Mouse (Mus musculus) liver, embryonic 11.5 days (tissue): Measurements from ENCODE around the gene St8sia6. TPM values are rescaled to one million over a fixed set of nuclear protein-coding genes. Genes with fewer than 3 reads are reported as not detected.

Source experiments
- ATAC-seq: fragments of 200-750 bp; cut with Nextera tagmentation; replicated peaks from 2 replicates; pipeline ENCODE4 v1.8.0; 2017; ENCODE audit warnings: moderate number of reproducible peaks, mild to moderate bottlenecking, moderate TSS enrichment, moderate library complexity; ENCODE audit not compliant: low FRiP score
- DNase-seq: peaks from one replicate; pipeline ENCODE4 v3.0.0-alpha.2; 2017; ENCODE audit warnings: low spot score
- H3K27ac ChIP-seq: fragments of 300-500 bp; sonication (generic); 2 replicates; pipeline ENCODE4 v1.5.1; 2014; ENCODE audit warnings: mild to moderate bottlenecking, low read depth, low read length, control low read depth
- H3K27me3 ChIP-seq: fragments of 300-500 bp; sonication (generic); replicated peaks from 2 replicates; pipeline ENCODE4 v1.6.1; 2014; ENCODE audit warnings: low read length, mixed read lengths; ENCODE audit not compliant: control insufficient read depth, insufficient read depth
- H3K36me3 ChIP-seq: fragments of 300-500 bp; sonication (generic); 2 replicates; pipeline ENCODE4 v1.6.1; 2014; ENCODE audit warnings: mild to moderate bottlenecking, low read length, moderate library complexity, mixed read lengths; ENCODE audit not compliant: control insufficient read depth, insufficient read depth
- H3K4me1 ChIP-seq: fragments of 300-500 bp; sonication (generic); replicated peaks from 2 replicates; pipeline ENCODE4 v1.6.1; 2014; ENCODE audit warnings: low read length, mixed read lengths; ENCODE audit not compliant: control insufficient read depth, insufficient read depth
- H3K4me2 ChIP-seq: fragments of 300-500 bp; sonication (generic); 2 replicates; pipeline ENCODE4 v1.6.1; 2014; ENCODE audit warnings: mild to moderate bottlenecking, control low read depth, moderate library complexity
- H3K4me3 ChIP-seq: fragments of 300-500 bp; sonication (generic); 2 replicates; pipeline ENCODE4 v1.5.1; 2014; ENCODE audit warnings: low read depth, low read length, control low read depth
- H3K9ac ChIP-seq: fragments of 300-500 bp; sonication (generic); 2 replicates; pipeline ENCODE4 v1.6.1; 2014; ENCODE audit warnings: low read depth, low read length, control low read depth
- H3K9me3 ChIP-seq: fragments of 300-500 bp; sonication (generic); 2 replicates; pipeline ENCODE4 v1.6.1; 2016; ENCODE audit warnings: low read length, inconsistent platforms, mixed read lengths; ENCODE audit not compliant: control insufficient read depth
- WGBS: fragments of 180-500 bp; shearing (Covaris S2); extraction: QIAGEN DNeasy Blood & Tissue Kit; methylation state at CpG from one replicate; pipeline ENCODE4 v1.1.7; 2014; 5-methylcytosine and 5-hydroxymethylcytosine counted together
- polyA plus RNA-seq: library from polyadenylated mRNA; unstranded; fragments of >200 nt; fragmentation: Nextera tagmentation; extraction: Ambion mirVana; gene quantifications from 2 replicates; pipeline ENCODE4 v1.2.1, GENCODE M21; 2014

The St8sia6 gene
- polyA plus RNA-seq, 1 experiment from 2014 or later = 0.07 TPM

DNA sequence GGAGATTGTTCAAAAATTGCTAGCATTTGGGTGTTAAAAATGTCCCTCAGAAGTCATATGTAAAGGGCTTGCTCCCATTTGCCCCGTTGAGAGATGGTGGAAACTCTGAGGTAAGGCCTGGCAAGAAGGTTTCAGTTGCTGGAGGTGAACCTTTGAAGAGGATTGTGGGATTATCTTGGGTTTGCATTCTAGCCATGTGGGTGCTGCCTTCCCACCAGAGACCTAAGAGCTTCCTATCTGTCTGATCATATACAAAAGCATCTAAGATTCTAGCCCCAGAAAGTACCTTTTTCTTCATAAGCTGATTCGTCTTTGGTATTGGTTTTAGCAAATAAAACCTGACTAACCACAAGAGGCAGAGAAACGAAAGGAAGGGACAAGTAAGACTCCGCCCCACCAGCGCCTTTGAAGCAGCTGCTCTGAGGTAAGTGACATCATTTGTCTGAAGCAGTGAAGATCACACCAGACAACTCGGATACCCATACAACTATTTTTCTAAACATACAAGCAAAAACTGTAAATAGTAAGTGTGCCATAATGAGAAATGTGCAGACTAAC lies 75.2 kb downstream of the St8sia6 start:
- Histone ChIP-seq H3K4me3 (no peak overlapping the region), H3K9ac (no peak overlapping the region), H3K27me3 (no peaks in the 10 kb centered on the region), H3K36me3 (no peaks in the 10 kb centered on the region), H3K4me1 (no peaks in the 10 kb centered on the region), H3K9me3 (no peaks in the 10 kb centered on the region), H3K27ac (no peak overlapping the region), H3K4me2 (no peak overlapping the region)
- 74% methylated on average over 6 of the region's 6 CpGs for WGBS
- no peak for DNase-seq
- no peak for ATAC-seq

DNA sequence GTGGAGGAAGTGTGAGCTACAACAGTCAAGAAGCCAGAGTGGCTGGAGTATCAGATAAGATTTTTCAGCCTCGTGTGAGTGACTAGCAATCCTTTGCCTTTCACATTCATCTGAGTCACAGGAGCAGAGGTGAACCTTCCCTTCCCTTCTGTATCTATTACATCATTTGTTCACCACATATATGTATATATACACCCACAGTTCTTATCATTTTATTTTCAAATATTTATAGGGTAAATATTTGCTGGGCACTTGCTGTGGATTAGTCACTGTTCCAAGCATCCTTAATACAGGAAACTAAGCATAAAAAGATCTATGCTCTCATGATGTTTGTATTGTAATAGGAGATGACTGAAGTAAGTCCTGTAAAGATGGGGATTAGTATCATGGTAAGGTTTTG lies 85.1 kb downstream of the St8sia6 start:
- 15% methylated on average over 1 of the region's 1 CpGs for WGBS
- H3K4me3 ChIP-seq = no peak overlapping the region
- no peaks in the 10 kb centered on the region for H3K4me1 ChIP-seq
- no peak for ATAC-seq
- H3K9ac ChIP-seq = no peak overlapping the region
- H3K27ac ChIP-seq = no peak overlapping the region
- DNase-seq = no peak
- H3K9me3 ChIP-seq = no peaks in the 10 kb centered on the region
- no peaks in the 10 kb centered on the region for H3K36me3 ChIP-seq
- H3K27me3 ChIP-seq = no peaks in the 10 kb centered on the region
- H3K4me2 ChIP-seq = no peak overlapping the region

DNA sequence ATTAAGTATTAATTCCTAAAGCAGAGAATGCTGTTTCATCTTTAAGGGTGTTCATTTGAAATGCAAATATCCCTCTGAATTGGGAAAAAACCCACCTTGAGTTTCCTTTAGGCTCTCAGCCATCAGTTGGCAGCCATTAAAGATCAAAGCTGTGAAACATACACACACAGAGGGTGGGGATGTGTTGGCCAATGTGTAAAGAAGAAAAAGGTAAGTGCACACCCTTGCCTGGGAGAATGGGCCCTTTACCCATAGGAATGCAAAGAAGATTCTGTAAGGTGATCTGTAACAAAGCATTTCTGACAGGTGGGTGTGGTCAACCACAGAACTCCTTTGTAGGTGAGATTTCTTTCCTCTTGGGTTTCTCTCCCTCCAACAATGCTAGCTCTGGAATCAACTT lies 96.3 kb downstream of the St8sia6 start:
- DNase-seq = no peak
- no peak overlapping the region for H3K4me2 ChIP-seq
- no peaks in the 10 kb centered on the region for H3K4me1 ChIP-seq
- no peak for ATAC-seq
- no peaks in the 10 kb centered on the region for H3K9me3 ChIP-seq
- H3K27me3 ChIP-seq = no peaks in the 10 kb centered on the region
- no peak overlapping the region for H3K27ac ChIP-seq
- H3K4me3 ChIP-seq = no peak overlapping the region
- H3K9ac ChIP-seq = no peak overlapping the region
- H3K36me3 ChIP-seq = no peaks in the 10 kb centered on the region

DNA sequence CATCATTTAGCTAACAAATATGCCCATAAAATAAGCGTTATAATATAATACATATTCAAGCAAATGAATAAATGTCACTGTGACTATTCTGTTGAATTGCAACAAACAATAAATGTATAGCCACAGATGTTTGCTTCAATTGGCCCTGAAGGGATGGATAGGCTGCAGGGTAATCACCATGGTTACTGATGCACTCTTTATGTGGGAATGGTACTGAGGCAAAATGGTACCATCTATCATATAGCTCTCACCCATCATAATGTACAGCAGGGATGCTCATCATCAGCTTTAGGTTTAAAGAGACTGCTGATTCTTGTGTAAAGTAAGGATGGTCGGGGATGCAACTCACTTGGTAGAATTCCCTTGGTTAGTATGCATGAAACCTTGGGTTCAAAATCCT lies 99.4 kb downstream of the St8sia6 start:
- Histone ChIP-seq H3K27ac (no peak overlapping the region), H3K4me1 (no peaks in the 10 kb centered on the region), H3K9ac (no peak overlapping the region), H3K4me2 (no peak overlapping the region), H3K4me3 (no peak overlapping the region), H3K9me3 (no peaks in the 10 kb centered on the region), H3K36me3 (no peaks in the 10 kb centered on the region), H3K27me3 (no peaks in the 10 kb centered on the region)
- no peak for ATAC-seq
- 66% methylated on average over 2 of the region's 2 CpGs for WGBS
- DNase-seq = no peak

DNA sequence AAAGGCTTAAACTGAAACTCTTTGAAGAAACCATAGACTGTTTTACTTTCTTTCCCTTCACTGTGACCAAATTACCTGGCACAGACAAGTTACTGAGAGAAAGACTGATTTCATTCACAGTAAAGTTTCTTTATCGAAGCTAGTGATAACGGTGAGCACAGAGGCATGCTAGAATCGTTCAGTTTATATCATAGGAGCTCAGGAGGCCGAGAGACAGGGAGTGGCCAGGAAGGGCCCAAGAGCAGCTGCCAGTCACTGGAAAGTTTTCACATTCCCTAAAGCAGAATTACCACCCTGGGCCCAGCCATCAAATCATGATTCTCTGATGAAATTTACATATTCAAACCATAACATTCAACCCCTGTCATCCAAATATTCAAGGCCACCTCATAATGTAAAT lies 109.5 kb downstream of the St8sia6 start:
- Histone ChIP-seq H3K27ac (no peak overlapping the region), H3K27me3 (no peaks in the 10 kb centered on the region), H3K36me3 (no peaks in the 10 kb centered on the region), H3K9ac (no peak overlapping the region), H3K4me3 (no peak overlapping the region), H3K9me3 (no peaks in the 10 kb centered on the region), H3K4me2 (no peak overlapping the region), H3K4me1 (no peaks in the 10 kb centered on the region)
- DNase-seq (no peak), ATAC-seq (no peak)
- 59% methylated on average over 4 of the region's 4 CpGs for WGBS

DNA sequence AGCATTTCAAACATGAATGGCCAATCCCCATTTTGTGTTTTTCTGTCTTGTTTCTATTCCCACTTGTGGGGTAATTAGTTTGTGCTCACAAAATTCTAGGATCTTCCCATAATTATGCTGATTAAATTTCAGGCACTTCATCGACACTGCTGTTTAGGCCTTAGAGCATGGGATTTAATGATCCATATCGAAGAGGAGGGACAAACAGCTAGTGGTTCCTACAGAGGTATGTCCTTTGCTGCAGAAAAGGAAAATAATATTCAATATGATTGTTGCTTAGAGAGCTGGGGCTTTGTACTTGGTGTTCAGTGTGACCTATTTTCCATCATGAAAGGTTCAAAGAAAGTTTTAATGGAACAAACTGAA lies 110.7 kb downstream of the St8sia6 start:
- DNase-seq (no peak), ATAC-seq (no peak)
- H3K36me3 ChIP-seq = no peaks in the 10 kb centered on the region
- H3K27me3 ChIP-seq = no peaks in the 10 kb centered on the region
- H3K9ac ChIP-seq = no peak overlapping the region
- H3K4me2 ChIP-seq = no peak overlapping the region
- no peak overlapping the region for H3K4me3 ChIP-seq
- 85% methylated on average over 2 of the region's 2 CpGs for WGBS
- no peaks in the 10 kb centered on the region for H3K9me3 ChIP-seq
- H3K27ac ChIP-seq = no peak overlapping the region
- H3K4me1 ChIP-seq = no peaks in the 10 kb centered on the region

DNA sequence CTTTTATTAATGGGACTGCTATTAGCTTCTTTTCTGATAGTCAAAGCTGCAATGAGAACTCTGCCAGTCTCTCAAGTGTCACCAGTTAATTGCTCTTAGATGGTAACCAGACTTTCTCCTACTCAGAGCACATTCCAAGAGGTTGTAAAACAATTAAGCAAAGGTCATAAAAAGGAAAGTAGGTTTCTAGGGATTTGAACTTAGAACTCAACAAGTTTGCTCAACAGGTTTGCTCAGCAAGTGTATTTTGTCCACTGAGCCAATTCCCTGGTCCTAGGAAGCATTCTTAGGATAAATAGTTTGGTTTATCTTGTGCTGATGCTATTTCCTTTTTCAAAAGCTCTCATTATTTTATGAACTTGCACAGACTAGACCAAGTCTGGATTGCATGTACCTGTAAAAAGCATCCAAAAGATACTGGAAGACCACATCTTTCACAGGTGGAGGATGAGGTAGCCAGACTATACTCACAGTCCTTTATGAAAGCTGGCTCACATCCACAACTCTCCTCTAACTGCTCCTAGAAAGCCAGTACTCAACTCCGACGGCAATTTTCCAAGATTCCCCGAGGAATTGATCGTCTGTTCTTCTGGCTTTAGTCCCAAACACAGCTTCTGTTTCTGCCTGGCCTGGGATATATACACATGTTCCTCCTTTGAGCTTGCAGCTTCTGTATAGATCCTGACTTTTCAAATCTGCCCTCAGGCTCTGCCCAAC lies 111.2 kb downstream of the St8sia6 start:
- Histone ChIP-seq H3K4me3 (no peak overlapping the region), H3K27me3 (no peaks in the 10 kb centered on the region), H3K4me2 (no peak overlapping the region), H3K9me3 (no peaks in the 10 kb centered on the region), H3K4me1 (no peaks in the 10 kb centered on the region), H3K27ac (no peak overlapping the region), H3K36me3 (no peaks in the 10 kb centered on the region), H3K9ac (no peak overlapping the region)
- WGBS = 83% methylated on average over 4 of the region's 4 CpGs
- DNase-seq = no peak
- ATAC-seq = no peak

DNA sequence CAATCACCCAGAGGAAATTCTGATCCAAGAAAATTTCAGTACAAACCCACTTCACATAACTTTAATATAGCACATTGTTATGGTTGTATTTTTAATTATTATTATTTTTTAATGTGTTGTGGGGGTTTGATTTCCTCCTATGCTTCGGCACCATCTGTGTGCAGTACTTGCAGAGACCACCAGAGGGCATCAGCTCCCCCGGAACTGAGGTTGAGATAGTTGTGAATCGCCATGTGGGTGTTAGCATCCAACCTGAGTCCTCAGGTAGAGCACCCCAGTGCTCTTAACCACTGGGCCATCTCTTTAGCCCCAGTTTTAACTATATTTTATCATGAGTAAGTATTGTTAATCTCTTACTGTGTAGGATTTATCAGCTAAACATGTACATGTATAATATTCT lies 120.9 kb downstream of the St8sia6 start:
- H3K27me3 ChIP-seq = no peaks in the 10 kb centered on the region
- 50% methylated on average over 3 of the region's 3 CpGs for WGBS
- DNase-seq (no peak), ATAC-seq (no peak)
- no peaks in the 10 kb centered on the region for H3K36me3 ChIP-seq
- no peaks in the 10 kb centered on the region for H3K4me1 ChIP-seq
- H3K27ac ChIP-seq = no peak overlapping the region
- H3K4me3 ChIP-seq = no peak overlapping the region
- no peak overlapping the region for H3K9ac ChIP-seq
- H3K4me2 ChIP-seq = no peak overlapping the region
- no peaks in the 10 kb centered on the region for H3K9me3 ChIP-seq

DNA sequence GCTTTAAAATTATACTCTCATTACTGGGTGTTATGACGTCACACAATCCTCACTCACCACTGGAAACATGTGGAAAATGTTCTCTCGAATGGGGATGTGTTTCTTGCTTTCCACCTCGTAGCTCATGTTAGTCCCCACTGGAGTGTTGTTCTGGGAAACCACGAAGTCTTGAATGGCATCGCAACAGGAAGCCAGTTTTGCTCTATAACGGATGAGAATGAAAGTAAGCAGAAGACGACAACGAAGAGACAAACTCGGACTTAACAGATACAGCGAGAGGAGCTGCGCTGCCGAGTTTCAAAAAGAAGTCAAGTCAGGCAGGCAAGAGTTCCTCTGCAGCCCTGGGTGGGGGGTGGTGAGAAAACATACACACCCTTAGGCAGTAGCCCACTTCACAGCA lies 121.4 kb downstream of the St8sia6 start:
- DNase-seq (no peak), ATAC-seq (no peak)
- H3K9ac ChIP-seq = no peak overlapping the region
- no peak overlapping the region for H3K4me2 ChIP-seq
- no peaks in the 10 kb centered on the region for H3K4me1 ChIP-seq
- no peaks in the 10 kb centered on the region for H3K36me3 ChIP-seq
- no peak overlapping the region for H3K4me3 ChIP-seq
- H3K9me3 ChIP-seq = no peaks in the 10 kb centered on the region
- WGBS = 70% methylated on average over 12 of the region's 12 CpGs
- H3K27ac ChIP-seq = no peak overlapping the region
- no peaks in the 10 kb centered on the region for H3K27me3 ChIP-seq
